Mouse (Mus musculus) stomach, postnatal 0 days (tissue): ENCODE data around the gene Fbxo11. TPM values are rescaled to one million over a fixed set of nuclear protein-coding genes. Genes with fewer than 3 reads are reported as not detected.

ENCODE experiments used
- ATAC-seq: fragments of 200-750 bp; cut with Nextera tagmentation; 2 replicates; pipeline ENCODE4 v1.8.0; 2017; ENCODE audit not compliant: low FRiP score, low TSS enrichment
- DNase-seq: peaks from one replicate; pipeline ENCODE4 v3.0.0-alpha.2; 2016; ENCODE audit warnings: low spot score
- H3K27ac ChIP-seq: fragments of 300-500 bp; sonication (generic); replicated peaks from 2 replicates; pipeline ENCODE4 v1.5.1; 2014; ENCODE audit warnings: mild to moderate bottlenecking, control low read depth
- H3K27me3 ChIP-seq: fragments of 300-500 bp; sonication (generic); 2 replicates; pipeline ENCODE4 v1.6.1; 2014; ENCODE audit warnings: low read length; ENCODE audit not compliant: control insufficient read depth, insufficient read depth
- H3K36me3 ChIP-seq: fragments of 300-500 bp; sonication (generic); 2 replicates; pipeline ENCODE4 v1.6.1; 2014; ENCODE audit warnings: low read length, mixed read lengths; ENCODE audit not compliant: control insufficient read depth, insufficient read depth
- H3K4me1 ChIP-seq: fragments of 300-500 bp; sonication (generic); replicated peaks from 2 replicates; pipeline ENCODE4 v1.6.1; 2014; ENCODE audit warnings: antibody characterized with exemption; ENCODE audit not compliant: control insufficient read depth, insufficient read depth
- H3K4me2 ChIP-seq: fragments of 300-500 bp; sonication (generic); replicated peaks from 2 replicates; pipeline ENCODE4 v1.6.1; 2014; ENCODE audit warnings: low read depth, mild to moderate bottlenecking, control low read depth, moderate library complexity
- H3K4me3 ChIP-seq: fragments of 300-500 bp; sonication (generic); 2 replicates; pipeline ENCODE4 v1.5.1; 2014; ENCODE audit warnings: low read depth, low read length, control low read depth
- H3K9ac ChIP-seq: fragments of 300-500 bp; sonication (generic); 2 replicates; pipeline ENCODE4 v1.6.1; 2014; ENCODE audit warnings: mild to moderate bottlenecking, low read length, control low read depth, mixed read lengths
- H3K9me3 ChIP-seq: fragments of 300-500 bp; sonication (generic); 2 replicates; pipeline ENCODE4 v1.6.1; 2016; ENCODE audit warnings: low read length; ENCODE audit not compliant: control insufficient read depth
- CTCF ChIP-seq: IDR thresholded peaks from 2 replicates; pipeline ENCODE4 v1.5.1; 2016; ENCODE audit warnings: antibody characterized with exemption, low read depth, mild to moderate bottlenecking, moderate library complexity
- EP300 ChIP-seq: optimal IDR thresholded peaks from 2 replicates; pipeline ENCODE3; 2016; ENCODE audit warnings: antibody characterized with exemption
- WGBS: fragments of 180-500 bp; shearing (Covaris S2); extraction: QIAGEN DNeasy Blood & Tissue Kit; methylation state at CpG from one replicate; pipeline ENCODE4 v1.1.7; 2014; 5-methylcytosine and 5-hydroxymethylcytosine counted together
- polyA plus RNA-seq: library from polyadenylated mRNA; unstranded; fragments of >200 nt; fragmentation: Nextera tagmentation; extraction: Ambion mirVana; gene quantifications from 2 replicates; pipeline ENCODE4 v1.2.1, GENCODE M21; 2015

Gene Fbxo11
- polyA plus RNA-seq, 1 experiment from 2014 or later: 7.7 TPM

- no peak overlapping the region for H3K27ac ChIP-seq
- no peak overlapping the region for H3K9ac ChIP-seq
- H3K9me3 ChIP-seq: no peaks in the 10 kb centered on the region
- H3K4me3 ChIP-seq: no peak overlapping the region
- H3K4me2 ChIP-seq: no peak overlapping the region
- no peaks in the 10 kb centered on the region for H3K27me3 ChIP-seq
- DNase-seq (no peak), ATAC-seq (no peak)
- 75% methylated on average over 4 of the region's 4 CpGs for WGBS
- TF ChIP-seq CTCF: no peak
- no peak for TF ChIP-seq EP300
- H3K4me1 ChIP-seq: no peaks in the 10 kb centered on the region
- H3K36me3 ChIP-seq: no peaks in the 10 kb centered on the region
These were observed 13.4 kb downstream of the Fbxo11 start for GRCm38 (mm10) chr17:88051679-88052078.

GRCm38 (mm10) chr17:88050892-88051291 is 14.2 kb downstream of the Fbxo11 start:
- H3K4me2 ChIP-seq: no peak overlapping the region
- H3K9me3 ChIP-seq: no peaks in the 10 kb centered on the region
- H3K9ac ChIP-seq: no peak overlapping the region
- TF ChIP-seq EP300 (no peak), CTCF (no peak)
- 68% methylated on average over 1 of the region's 1 CpGs for WGBS
- no peaks in the 10 kb centered on the region for H3K27me3 ChIP-seq
- H3K27ac ChIP-seq: no peak overlapping the region
- H3K4me1 ChIP-seq: no peaks in the 10 kb centered on the region
- DNase-seq (no peak), ATAC-seq (no peak)
- no peak overlapping the region for H3K4me3 ChIP-seq
- no peaks in the 10 kb centered on the region for H3K36me3 ChIP-seq

GRCm38 (mm10) chr17:88050318-88050717 is 14.8 kb downstream of the Fbxo11 start:
- ATAC-seq (no peak), DNase-seq (no peak)
- H3K9me3 ChIP-seq: no peaks in the 10 kb centered on the region
- no peak overlapping the region for H3K4me2 ChIP-seq
- no peak overlapping the region for H3K4me3 ChIP-seq
- TF ChIP-seq CTCF (no peak), EP300 (no peak)
- H3K9ac ChIP-seq: no peak overlapping the region
- H3K36me3 ChIP-seq: no peaks in the 10 kb centered on the region
- 78% methylated on average over 2 of the region's 2 CpGs for WGBS
- H3K27me3 ChIP-seq: no peaks in the 10 kb centered on the region
- H3K4me1 ChIP-seq: no peaks in the 10 kb centered on the region
- H3K27ac ChIP-seq: no peak overlapping the region

- WGBS: 44% methylated on average over 12 of the region's 12 CpGs
- no peak for TF ChIP-seq CTCF
- TF ChIP-seq EP300: no peak
- ATAC-seq (peak; percentile 86), DNase-seq (no peak)
- Histone ChIP-seq H3K27me3 (no peaks in the 10 kb centered on the region), H3K4me3 (no peak overlapping the region), H3K36me3 (no peaks in the 10 kb centered on the region), H3K4me2 (no peak overlapping the region; the same call in 1 of the 2 replicates), H3K9ac (no peak overlapping the region), H3K4me1 (no peaks in the 10 kb centered on the region), H3K9me3 (no peaks in the 10 kb centered on the region), H3K27ac (no peak overlapping the region)
These were observed 22.7 kb downstream of the Fbxo11 start for GRCm38 (mm10) chr17:88042099-88043086.

GRCm38 (mm10) chr17:88040810-88041209 is 24.3 kb downstream of the Fbxo11 start:
- Histone ChIP-seq H3K4me2 (no peak overlapping the region), H3K9ac (no peak overlapping the region), H3K27me3 (no peaks in the 10 kb centered on the region), H3K36me3 (no peaks in the 10 kb centered on the region), H3K9me3 (no peaks in the 10 kb centered on the region), H3K27ac (no peak overlapping the region), H3K4me3 (no peak overlapping the region), H3K4me1 (no peaks in the 10 kb centered on the region)
- WGBS: 62% methylated on average over 5 of the region's 5 CpGs
- ATAC-seq (no peak), DNase-seq (no peak)
- TF ChIP-seq EP300 (no peak), CTCF (no peak)

GRCm38 (mm10) chr17:88034418-88034817 is 30.7 kb downstream of the Fbxo11 start:
- no peaks in the 10 kb centered on the region for H3K9me3 ChIP-seq
- no peak overlapping the region for H3K27ac ChIP-seq
- no peaks in the 10 kb centered on the region for H3K27me3 ChIP-seq
- WGBS: 72% methylated on average over 4 of the region's 4 CpGs
- no peak for DNase-seq
- no peak for TF ChIP-seq CTCF
- TF ChIP-seq EP300: no peak
- H3K4me3 ChIP-seq: no peak overlapping the region
- H3K36me3 ChIP-seq: no peaks in the 10 kb centered on the region
- no peak for ATAC-seq
- H3K4me1 ChIP-seq: 0 out of 2 replicates have a peak, but pooled peaks cover 2% of the 10 kb centered on the region
- H3K4me2 ChIP-seq: no peak overlapping the region
- no peak overlapping the region for H3K9ac ChIP-seq
